Mouse (Mus musculus) hindbrain, embryonic 14.5 days (tissue): ENCODE measurements around the gene Spryd3. TPM values are rescaled to one million over a fixed set of nuclear protein-coding genes. Genes with fewer than 3 reads are reported as not detected.
A peak's percentile ranks its signal among the peaks of the same experiment; 100 is the strongest.

Experiments used
- ATAC-seq: fragments of 200-750 bp; cut with Nextera tagmentation; 2 replicates; pipeline ENCODE4 v1.8.0; 2017; ENCODE audit warnings: moderate number of reproducible peaks, mild to moderate bottlenecking, moderate TSS enrichment, moderate library complexity; ENCODE audit not compliant: low FRiP score
- DNase-seq: peaks from one replicate; pipeline ENCODE4 v3.0.0-alpha.2; 2015; ENCODE audit warnings: low spot score
- H3K27ac ChIP-seq: fragments of 300-500 bp; sonication (generic); 2 replicates; pipeline ENCODE4 v1.5.1; 2014; ENCODE audit warnings: mild to moderate bottlenecking, moderate library complexity
- H3K27me3 ChIP-seq: fragments of 300-500 bp; sonication (generic); 2 replicates; pipeline ENCODE4 v1.6.1; 2014; ENCODE audit warnings: mild to moderate bottlenecking, low read length, mixed read lengths; ENCODE audit not compliant: control insufficient read depth, insufficient read depth
- H3K36me3 ChIP-seq: fragments of 300-500 bp; sonication (generic); replicated peaks from 2 replicates; pipeline ENCODE4 v1.6.1; 2014; ENCODE audit not compliant: control insufficient read depth, insufficient read depth
- H3K4me1 ChIP-seq: fragments of 300-500 bp; sonication (generic); replicated peaks from 2 replicates; pipeline ENCODE4 v1.6.1; 2014; ENCODE audit warnings: antibody characterized with exemption, low read length, mixed read lengths; ENCODE audit not compliant: control insufficient read depth, insufficient read depth
- H3K4me2 ChIP-seq: fragments of 300-500 bp; sonication (generic); replicated peaks from 2 replicates; pipeline ENCODE4 v1.6.1; 2014; ENCODE audit warnings: mild to moderate bottlenecking, moderate library complexity
- H3K4me3 ChIP-seq: fragments of 300-500 bp; sonication (generic); replicated peaks from 2 replicates; pipeline ENCODE4 v1.5.1; 2014; ENCODE audit warnings: mild to moderate bottlenecking, low read length
- H3K9ac ChIP-seq: fragments of 300-500 bp; sonication (generic); 2 replicates; pipeline ENCODE4 v1.6.1; 2014
- H3K9me3 ChIP-seq: fragments of 300-500 bp; sonication (generic); 2 replicates; pipeline ENCODE4 v1.6.1; 2016; ENCODE audit warnings: low read length; ENCODE audit not compliant: control insufficient read depth
- WGBS: fragments of 180-500 bp; shearing (Covaris S2); extraction: QIAGEN DNeasy Blood & Tissue Kit; methylation state at CpG from one replicate; pipeline ENCODE4 v1.1.7; 2014; 5-methylcytosine and 5-hydroxymethylcytosine counted together
- polyA plus RNA-seq: library from polyadenylated mRNA; unstranded; fragments of >200 nt; fragmentation: Nextera tagmentation; extraction: Ambion mirVana; gene quantifications from 2 replicates; pipeline ENCODE4 v1.2.1, GENCODE M21; 2014

The Spryd3 gene
- polyA plus RNA-seq, 1 experiment from 2014 or later = 54.8 TPM

DNA sequence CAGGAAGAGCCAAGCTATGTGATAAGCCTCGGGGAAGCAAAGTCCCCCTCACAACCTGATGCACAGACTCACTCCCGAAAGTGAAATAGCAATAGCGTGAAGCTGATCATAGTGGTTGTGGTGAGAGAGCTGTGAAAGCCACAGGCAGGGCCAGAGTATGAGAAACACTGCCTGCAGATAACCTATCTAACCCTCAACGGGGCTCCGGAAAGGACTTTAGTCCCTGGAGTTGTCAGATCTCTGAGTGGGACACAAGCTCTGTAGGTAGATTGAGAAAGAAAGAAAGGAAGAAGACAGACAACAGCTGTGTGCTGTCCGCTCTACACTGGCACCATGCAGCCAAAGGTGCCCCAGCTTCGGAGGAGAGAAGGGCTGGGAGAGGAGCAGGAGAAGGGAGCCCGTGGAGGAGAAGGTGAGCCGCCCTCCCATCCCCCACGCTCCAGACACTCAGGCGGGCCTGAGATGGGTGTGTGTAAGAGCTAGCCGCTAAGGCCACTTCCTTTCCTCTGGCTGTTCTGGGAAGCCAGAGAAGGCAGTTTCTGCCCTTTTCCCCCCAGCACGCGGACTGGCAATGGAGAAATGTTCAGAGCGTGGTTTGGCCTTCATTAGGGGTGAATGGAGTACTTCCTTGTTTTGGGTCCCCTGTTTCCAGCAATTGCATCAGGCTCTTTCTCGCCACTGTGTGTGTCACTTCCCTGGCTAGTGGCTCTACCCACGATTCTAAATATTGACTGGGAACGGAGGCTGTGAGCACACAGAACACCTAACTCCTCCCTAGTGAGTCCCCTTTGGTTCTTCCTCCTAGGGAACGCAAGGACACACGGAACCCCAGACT lies 14.5 kb upstream of the Spryd3 start, which contains the start of gene Soat2:
Gene Soat2 (plus strand): TSS at position 226 of the 835 bp plus-strand sequence.
- ATAC-seq = no peak
- 54% methylated on average over 20 of the region's 20 CpGs for WGBS
- H3K27ac ChIP-seq = no peak within 1 kb of the TSS

GRCm38 (mm10) chr15:102149561-102149960 lies 13.5 kb upstream of the Spryd3 start:
- no peaks in the 10 kb centered on the region for H3K4me1 ChIP-seq
- WGBS = 77% methylated on average over 4 of the region's 4 CpGs

More for the DNA sequence above, 14.5 kb upstream of the Spryd3 start, which contains the start of gene Soat2:
- no peaks in the 10 kb centered on the region for H3K4me1 ChIP-seq
- no peak for DNase-seq
- no peak within 1 kb of the TSS for H3K9ac ChIP-seq
- H3K4me3 ChIP-seq = no peak within 1 kb of the TSS
- H3K36me3 ChIP-seq = no peaks in the 10 kb centered on the region
- H3K27me3 ChIP-seq = peaks cover 7% of the 10 kb centered on the region
- H3K4me2 ChIP-seq = no peak within 1 kb of the TSS
- H3K9me3 ChIP-seq = no peaks in the 10 kb centered on the region

DNA sequence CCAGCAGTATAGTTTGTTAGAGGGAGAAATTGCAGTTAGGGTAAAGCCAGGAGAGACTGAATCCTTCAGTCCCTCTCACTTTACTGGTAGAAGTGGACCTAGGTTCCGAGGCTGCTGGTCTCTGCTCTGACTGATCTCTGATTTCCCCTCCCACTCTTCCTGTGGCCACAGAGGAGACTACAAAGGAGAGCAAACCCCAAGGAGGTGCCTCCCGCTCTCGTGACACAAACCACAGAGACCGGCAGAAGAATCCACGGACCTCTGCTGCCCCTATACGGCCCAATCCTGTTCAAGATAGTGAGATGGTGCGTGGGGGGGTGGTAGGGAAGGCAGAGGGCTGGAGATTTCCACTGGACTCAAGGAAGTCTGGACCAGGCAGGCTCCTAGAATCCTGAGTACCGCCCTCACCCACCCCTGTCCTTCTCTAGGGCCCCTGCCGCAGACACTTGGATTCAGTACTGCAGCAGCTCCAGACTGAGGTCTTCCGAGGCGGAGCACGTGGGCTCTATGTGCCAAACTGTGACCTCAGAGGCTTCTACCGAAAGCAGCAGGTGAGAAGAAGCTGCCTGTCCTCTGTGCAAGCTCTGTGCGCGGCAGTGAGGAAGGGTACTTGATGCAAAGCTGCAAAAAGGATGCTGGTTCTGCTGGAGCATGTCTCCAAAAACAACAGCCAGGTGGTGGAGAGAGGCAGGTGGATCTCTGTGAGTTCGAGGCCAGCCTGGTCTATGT lies 11.8 kb upstream of the Spryd3 start:
- Histone ChIP-seq H3K27ac (no peak overlapping the region), H3K4me2 (no peak overlapping the region), H3K4me1 (no peaks in the 10 kb centered on the region), H3K9ac (no peak overlapping the region), H3K36me3 (no peaks in the 10 kb centered on the region), H3K9me3 (no peaks in the 10 kb centered on the region), H3K4me3 (no peak overlapping the region), H3K27me3 (peaks cover 32% of the 10 kb centered on the region)
- DNase-seq (no peak), ATAC-seq (no peak)
- WGBS = 76% methylated on average over 16 of the region's 16 CpGs

More at GRCm38 (mm10) chr15:102149561-102149960, 13.5 kb upstream of the Spryd3 start:
- Histone ChIP-seq H3K9ac (no peak overlapping the region), H3K27ac (no peak overlapping the region), H3K4me2 (no peak overlapping the region), H3K9me3 (no peaks in the 10 kb centered on the region), H3K27me3 (peaks cover 17% of the 10 kb centered on the region), H3K4me3 (no peak overlapping the region), H3K36me3 (no peaks in the 10 kb centered on the region)
- no peak for ATAC-seq
- no peak for DNase-seq

DNA sequence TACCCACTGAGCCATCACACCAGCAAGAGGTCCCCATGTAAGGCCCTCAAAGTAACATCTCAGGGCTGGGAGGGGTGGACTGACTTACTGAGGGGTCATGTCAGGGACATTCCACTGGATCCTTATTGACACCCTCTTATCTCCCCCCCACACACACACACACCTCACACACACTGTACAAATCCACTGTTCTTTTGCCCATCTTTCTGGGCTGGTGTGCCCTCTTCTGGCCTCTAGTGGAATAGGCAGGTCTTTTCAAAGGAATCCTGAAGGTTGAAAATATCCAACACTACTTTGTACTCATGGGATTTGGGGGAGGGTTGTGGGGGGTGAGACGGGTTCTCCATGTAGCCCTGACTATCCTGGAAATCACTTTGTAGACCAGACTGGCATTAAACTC lies 10.8 kb upstream of the Spryd3 start:
- Histone ChIP-seq H3K27ac (no peak overlapping the region), H3K9me3 (no peaks in the 10 kb centered on the region), H3K4me3 (no peak overlapping the region), H3K27me3 (peaks cover 32% of the 10 kb centered on the region), H3K4me1 (no peaks in the 10 kb centered on the region), H3K36me3 (no peaks in the 10 kb centered on the region), H3K4me2 (no peak overlapping the region), H3K9ac (no peak overlapping the region)
- ATAC-seq (0 out of 2 replicates have a peak, but pooled peaks have one; percentile 31), DNase-seq (peak; percentile 60)
- 3% methylated on average over 1 of the region's 1 CpGs for WGBS

DNA sequence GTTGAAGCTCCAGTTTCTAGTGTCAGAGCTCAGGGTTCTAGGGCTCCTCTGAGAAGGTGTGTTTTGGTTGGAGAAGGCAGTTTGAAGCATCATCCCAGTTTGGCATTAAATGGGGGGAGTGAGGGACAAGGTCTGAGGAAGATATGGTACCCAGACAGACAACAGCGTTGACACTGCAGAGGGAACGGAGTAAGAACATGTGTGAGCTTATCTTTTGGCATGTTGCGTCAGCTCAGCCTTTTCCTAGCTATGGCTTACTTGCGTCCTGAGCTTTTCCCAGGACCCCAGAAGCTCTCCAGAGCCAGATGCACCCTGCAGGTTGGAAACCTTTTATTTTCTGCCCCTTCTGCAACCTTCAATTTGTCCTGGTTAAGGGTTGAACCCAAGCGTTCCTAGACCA lies 10.1 kb upstream of the Spryd3 start:
- DNase-seq (no peak), ATAC-seq (no peak)
- WGBS = 89% methylated on average over 5 of the region's 5 CpGs
- H3K9ac ChIP-seq = no peak overlapping the region
- no peak overlapping the region for H3K4me2 ChIP-seq
- H3K27me3 ChIP-seq = peaks cover 32% of the 10 kb centered on the region
- H3K36me3 ChIP-seq = no peaks in the 10 kb centered on the region
- H3K4me1 ChIP-seq = no peaks in the 10 kb centered on the region
- no peak overlapping the region for H3K4me3 ChIP-seq
- H3K27ac ChIP-seq = no peak overlapping the region
- no peaks in the 10 kb centered on the region for H3K9me3 ChIP-seq

- no peak overlapping the region for H3K9ac ChIP-seq
- ATAC-seq (no peak), DNase-seq (no peak)
- no peaks in the 10 kb centered on the region for H3K36me3 ChIP-seq
- H3K27ac ChIP-seq = no peak overlapping the region
- H3K4me3 ChIP-seq = no peak overlapping the region
- no peaks in the 10 kb centered on the region for H3K4me1 ChIP-seq
- no peak overlapping the region for H3K4me2 ChIP-seq
- no peaks in the 10 kb centered on the region for H3K9me3 ChIP-seq
- peaks cover 32% of the 10 kb centered on the region for H3K27me3 ChIP-seq
- WGBS = 89% methylated on average over 10 of the region's 10 CpGs
Observed at GRCm38 (mm10) chr15:102145330-102145729, 9.3 kb upstream of the Spryd3 start.

- WGBS = 15% methylated on average over 19 of the region's 19 CpGs
- Histone ChIP-seq H3K27ac (no peak overlapping the region), H3K36me3 (no peaks in the 10 kb centered on the region), H3K9ac (peak overlapping the region; percentile 34), H3K4me3 (no peak overlapping the region), H3K27me3 (peaks cover 32% of the 10 kb centered on the region), H3K4me1 (no peaks in the 10 kb centered on the region), H3K9me3 (no peaks in the 10 kb centered on the region), H3K4me2 (peak overlapping the region; percentile 31)
- no peak for DNase-seq
- no peak for ATAC-seq
Observed at GRCm38 (mm10) chr15:102144726-102145125, 8.7 kb upstream of the Spryd3 start.

GRCm38 (mm10) chr15:102144274-102144711 lies 8.3 kb upstream of the Spryd3 start, which contains the start of gene Igfbp6:
Igfbp6 (plus strand) TSS chr15:102144362.
- Histone ChIP-seq H3K36me3 (no peaks in the 10 kb centered on the region), H3K27ac (no peak within 1 kb of the TSS), H3K27me3 (peaks cover 32% of the 10 kb centered on the region), H3K4me1 (no peaks in the 10 kb centered on the region), H3K4me2 (peak within 1 kb of the TSS; percentile 31), H3K4me3 (no peak within 1 kb of the TSS), H3K9ac (peak within 1 kb of the TSS; percentile 34), H3K9me3 (no peaks in the 10 kb centered on the region)
- DNase-seq (no peak), ATAC-seq (no peak)
- WGBS = 3% methylated on average over 22 of the region's 22 CpGs
